Mouse (Mus musculus) cortical plate, adult 2 months (tissue): ENCODE data around the gene Ncoa1.

Source experiments
- CTCF ChIP-seq: fragments of 200-500 bp; IDR thresholded peaks from 2 replicates; pipeline ENCODE4 v1.5.1; 2011; ENCODE audit warnings: mild to moderate bottlenecking, control low read depth, low read length; ENCODE audit not compliant: insufficient read depth; ENCODE audit errors: extremely low read depth
- POLR2A ChIP-seq: fragments of 200-500 bp; IDR thresholded peaks from 2 replicates; pipeline ENCODE4 v1.6.1; 2011; ENCODE audit warnings: mild to moderate bottlenecking, low read length, control low read depth; ENCODE audit not compliant: insufficient read depth; ENCODE audit errors: extremely low read depth

DNA sequence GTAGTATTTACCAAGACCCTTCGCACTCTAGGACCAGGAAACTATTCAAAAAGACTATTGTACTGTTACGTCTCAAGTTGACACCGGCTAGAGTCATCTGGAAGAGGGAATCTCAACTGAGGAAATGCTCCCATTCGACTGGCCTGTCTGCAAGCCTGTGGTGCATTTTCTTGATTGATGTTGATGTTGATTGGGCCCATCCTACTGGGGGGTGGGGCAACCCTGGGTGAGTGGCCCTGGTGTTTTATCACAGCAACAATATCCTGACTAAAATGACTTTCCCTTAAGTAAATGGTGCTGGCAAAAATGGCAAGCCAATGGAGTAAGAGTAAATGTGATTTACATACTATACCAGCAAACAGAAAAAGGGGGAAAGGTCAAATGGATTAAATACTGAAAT, 85.7 kb downstream of the Ncoa1 start:
- TF ChIP-seq CTCF, result no peak
- no peak for TF ChIP-seq POLR2A
